Mouse (Mus musculus): ENCODE results near the gene Abcb5. TPM values are rescaled to one million over a fixed set of nuclear protein-coding genes. Genes with fewer than 3 reads are reported as not detected.

The Abcb5 gene
- total RNA-seq, 2 experiments from 2014 or later: not detected

- ATAC-seq (replicated peaks; ENCODE audit: low FRiP score, low TSS enrichment, poor library complexity, severe bottlenecking): no peak
These were observed 136.3 kb downstream of the Abcb5 start for GRCm38 (mm10) chr12:118829881-118830280.

Other genes starting within 250 kb of the Abcb5 start
- gene Sp8, start 120.1 kb downstream of the Abcb5 start, total RNA-seq (2014; fragmentation: Nextera tagmentation): not detected in 2 replicates
- gene Sp8, start 120.1 kb downstream of the Abcb5 start, total RNA-seq (2017): not detected in 2 replicates